Mouse (Mus musculus) heart, adult 18-20 months (tissue): ENCODE results near the gene Arap2. TPM values are rescaled to one million over a fixed set of nuclear protein-coding genes. Genes with fewer than 3 reads are reported as not detected.

Experiments
- DNase-seq, 2 experiments: peaks; one replicate each; pipeline ENCODE4 v3.0.0; 2021 to 2022; ENCODE audit warnings: mixed read lengths in 1 of 2
- long read RNA-seq, 2 experiments: library from polyadenylated mRNA; stranded (forward); transcript quantifications; one replicate each; pipeline ENCODE4 v2.0.0; 2021
- total RNA-seq, 2 experiments: library from RNA; stranded (reverse); gene quantifications; 2 replicates each; pipeline ENCODE4 v1.2.3; 2021

Arap2 gene
- 10 to 100 TPM in 1 of 2 experiments, 1 to 10 TPM in 1; 9.9 to 12.3 TPM for total RNA-seq
- long read RNA-seq, experiment 1, full-length matches to known transcripts: 1 of 1 reads
- long read RNA-seq, experiment 1, partial matches to known transcripts: 0 of 1 reads
- long read RNA-seq, experiment 1, other reads (novel, unspliced or antisense): 0 of 1 reads
- long read RNA-seq, experiment 2: 0 reads

GRCm38 (mm10) chr5:62765784-62766701 lies at the start of gene Arap2:
TSS of gene Arap2 (minus strand) at chr5:62766159.
- DNase-seq: peak; percentile 64 to 84

- peak in 1 of 2 experiments; percentile 4 for DNase-seq
Observed at GRCm38 (mm10) chr5:62815741-62816140, 49.8 kb upstream of the Arap2 start.

- DNase-seq: no peak
Observed at GRCm38 (mm10) chr5:62814072-62814414, 48.1 kb upstream of the Arap2 start.

- DNase-seq: no peak
Observed at GRCm38 (mm10) chr5:62813402-62814071, 47.6 kb upstream of the Arap2 start, which contains the start of gene Dthd1. TSS of gene Dthd1 (plus strand) at chr5:62813823.

GRCm38 (mm10) chr5:62792776-62793175 lies 26.8 kb upstream of the Arap2 start:
- no peak for DNase-seq

- DNase-seq: peak in 1 of 2 experiments; percentile 2
Observed at GRCm38 (mm10) chr5:62790921-62791564, 25.1 kb upstream of the Arap2 start.

- DNase-seq: no peak
Observed at GRCm38 (mm10) chr5:62786809-62787208, 20.9 kb upstream of the Arap2 start.

GRCm38 (mm10) chr5:62778682-62779081 lies 12.7 kb upstream of the Arap2 start:
- no peak for DNase-seq

- no peak for DNase-seq
Observed at GRCm38 (mm10) chr5:62777804-62778203, 11.8 kb upstream of the Arap2 start.

GRCm38 (mm10) chr5:62771775-62772599 lies 6.0 kb upstream of the Arap2 start:
- no peak for DNase-seq

- DNase-seq: no peak
Observed at GRCm38 (mm10) chr5:62765459-62765783, 538 bp downstream of the Arap2 start.

- DNase-seq: no peak
Observed at GRCm38 (mm10) chr5:62764161-62764560, 1.8 kb downstream of the Arap2 start.

- peak in 1 of 2 experiments; percentile 39 for DNase-seq
Observed at GRCm38 (mm10) chr5:62763046-62763445, 2.9 kb downstream of the Arap2 start.

GRCm38 (mm10) chr5:62762298-62762960 lies 3.5 kb downstream of the Arap2 start:
- DNase-seq: peak; percentile 15 to 40

GRCm38 (mm10) chr5:62760791-62761504 lies 5.0 kb downstream of the Arap2 start:
- DNase-seq: peak in 1 of 2 experiments; percentile 38

- DNase-seq: no peak
Observed at GRCm38 (mm10) chr5:62755808-62756527, 10.0 kb downstream of the Arap2 start.

GRCm38 (mm10) chr5:62752934-62753333 lies 13.0 kb downstream of the Arap2 start:
- DNase-seq: no peak

- DNase-seq: no peak
Observed at GRCm38 (mm10) chr5:62751692-62752091, 14.3 kb downstream of the Arap2 start.

- no peak for DNase-seq
Observed at GRCm38 (mm10) chr5:62748168-62748567, 17.8 kb downstream of the Arap2 start.
